12 mouse cellular contexts compared by ENCODE assay signal in genomic region chr6:83410046-83410706, GRCm38 (mm10). TPM values are rescaled to one million over a fixed set of nuclear protein-coding genes. Genes with fewer than 3 reads are reported as not detected.
DNase-seq lines count a peak whose midpoint lies in the region; ATAC-seq and TF ChIP-seq lines count a peak whose summit lies in the region.
"Had no signal": no experiment of that assay in that cellular context is flagged by ENCODE, and none has a peak within 500 bp of the region (broad histone marks: within the 10 kb centered on the region; RNA-seq: fewer than 3 reads in every experiment).

No protein-coding gene starts in this region.

- ATAC-seq in neural tube, embryonic 12.5 days (ENCODE audit: low FRiP score, low read depth): no peak; the same call in 1 of the 2 replicates
- no peak for ATAC-seq in stomach, embryonic 15.5 days (ENCODE audit: insufficient read depth, low FRiP score, low read depth)

- H3K4me3 ChIP-seq in heart, adult 2 months: no peak overlapping the region
- H3K4me3 ChIP-seq in neural tube, embryonic 12.5 days: no peak overlapping the region
- no peak overlapping the region for H3K4me3 ChIP-seq in stomach, embryonic 15.5 days (replicated peaks)
- H3K4me3 ChIP-seq: embryonic facial prominence, embryonic 13.5 days; megakaryocyte, embryonic 14.5 days had no signal

- H3K27ac ChIP-seq in heart, adult 2 months: peak overlapping the region; percentile 40; the same call in 1 of the 2 replicates
- peak overlapping the region; percentile 16; the same call in 1 of the 2 replicates for H3K27ac ChIP-seq in neural tube, embryonic 12.5 days
- peak overlapping the region; percentile 42; the same call in 1 of the 2 replicates for H3K27ac ChIP-seq in stomach, embryonic 15.5 days
- H3K27ac ChIP-seq: embryonic facial prominence, embryonic 13.5 days had no signal

- TF ChIP-seq POLR2A in heart, adult 2 months (IDR thresholded peaks at IDR 0.05; ENCODE audit: insufficient read depth, low read depth, low read length): no peak

- 36% methylated on average over 9 of the region's 9 CpGs for WGBS in heart, adult 2 months
- 50% methylated on average over 9 of the region's 9 CpGs for WGBS in neural tube, embryonic 12.5 days
- WGBS in stomach, embryonic 15.5 days: 55% methylated on average over 9 of the region's 9 CpGs

- H3K4me1 ChIP-seq in heart, adult 2 months (ENCODE audit: control insufficient read depth, insufficient read depth, low read length): peaks cover 35% of the 10 kb centered on the region
- H3K4me1 ChIP-seq in neural tube, embryonic 12.5 days: peaks cover 44% of the 10 kb centered on the region
- peaks cover 39% of the 10 kb centered on the region for H3K4me1 ChIP-seq in stomach, embryonic 15.5 days

- no peaks in the 10 kb centered on the region for H3K9me3 ChIP-seq in neural tube, embryonic 12.5 days
- no peaks in the 10 kb centered on the region for H3K9me3 ChIP-seq in stomach, embryonic 15.5 days
- H3K9me3 ChIP-seq: embryonic facial prominence, embryonic 13.5 days; megakaryocyte, embryonic 14.5 days had no signal

- DNase-seq in heart, adult 2 months: no peak
- DNase-seq in heart, adult 18-20 months: no peak
- DNase-seq in neural tube, embryonic 10.5 days (ENCODE audit: extremely low spot score, low spot score): no peak
- DNase-seq in lung, postnatal 10 days: peak; percentile 51
- no peak for DNase-seq in right cerebral cortex, adult 18-20 months
- no peak for DNase-seq in ovary, postnatal 36 days (ENCODE audit: low spot score)
- DNase-seq: adrenal gland, postnatal 36 days; kidney, postnatal 14 days had no signal

- no peak overlapping the region for H3K9ac ChIP-seq in heart, adult 2 months (ENCODE audit: low read depth, low read length)
- no peak overlapping the region for H3K9ac ChIP-seq in neural tube, embryonic 12.5 days
- H3K9ac ChIP-seq in stomach, embryonic 15.5 days: no peak overlapping the region
- H3K9ac ChIP-seq: embryonic facial prominence, embryonic 13.5 days had no signal

- H3K36me3 ChIP-seq in heart, adult 2 months (ENCODE audit: control insufficient read depth, insufficient read depth, low read length): peaks cover 11% of the 10 kb centered on the region
- peaks cover 8% of the 10 kb centered on the region; the same call in 1 of the 2 replicates for H3K36me3 ChIP-seq in neural tube, embryonic 12.5 days
- no peaks in the 10 kb centered on the region for H3K36me3 ChIP-seq in stomach, embryonic 15.5 days

- no peak overlapping the region for H3K4me2 ChIP-seq in neural tube, embryonic 12.5 days (replicated peaks)
- H3K4me2 ChIP-seq in stomach, embryonic 15.5 days: no peak overlapping the region
- H3K4me2 ChIP-seq: embryonic facial prominence, embryonic 13.5 days had no signal

- intact Hi-C loops in heart, adult 2 months (cut with DNase I): no loop called here

- TF ChIP-seq EP300 in heart, adult 2 months (IDR thresholded peaks at IDR 0.05; ENCODE audit: insufficient read depth, low read depth, low read length): no peak

- H3K27me3 ChIP-seq in heart, adult 2 months (ENCODE audit: control insufficient read depth, insufficient read depth, low read length): no peaks in the 10 kb centered on the region
- no peaks in the 10 kb centered on the region for H3K27me3 ChIP-seq in neural tube, embryonic 12.5 days (replicated peaks)
- no peaks in the 10 kb centered on the region for H3K27me3 ChIP-seq in stomach, embryonic 15.5 days (replicated peaks)
- H3K27me3 ChIP-seq: embryonic facial prominence, embryonic 13.5 days; megakaryocyte, embryonic 14.5 days had no signal

- H3K79me2 ChIP-seq in heart, adult 2 months (replicated peaks; ENCODE audit: control insufficient read depth, insufficient read depth, low read length): peaks cover 3% of the 10 kb centered on the region

- TF ChIP-seq CTCF in heart, adult 2 months (IDR thresholded peaks at IDR 0.05): no peak

RNA-seq across cellular contexts. Expression of gene Tet3, which starts 48.7 kb away (rescaled TPM):
- 10 to 100 TPM; 13.7 to 23.6 TPM for total RNA-seq in heart, adult 2 months (2021)
- polyA plus RNA-seq in heart, adult 2 months (2012; rRNA removed): 6.2 and 7.6 TPM in 2 replicates
- total RNA-seq in heart, adult 18-20 months (2021): 10 to 100 TPM; 11.5 to 12.7 TPM
- polyA plus RNA-seq in neural tube, embryonic 12.5 days (2016; fragmentation: Nextera tagmentation; extraction: Ambion mirVana): 59.8 and 64.5 TPM in 2 replicates
- polyA plus RNA-seq in stomach, embryonic 15.5 days (2015; fragmentation: Nextera tagmentation; extraction: Ambion mirVana): 39.6 and 40.0 TPM in 2 replicates
